9 mouse cellular contexts compared by ENCODE assay signal in the genomic region with DNA sequence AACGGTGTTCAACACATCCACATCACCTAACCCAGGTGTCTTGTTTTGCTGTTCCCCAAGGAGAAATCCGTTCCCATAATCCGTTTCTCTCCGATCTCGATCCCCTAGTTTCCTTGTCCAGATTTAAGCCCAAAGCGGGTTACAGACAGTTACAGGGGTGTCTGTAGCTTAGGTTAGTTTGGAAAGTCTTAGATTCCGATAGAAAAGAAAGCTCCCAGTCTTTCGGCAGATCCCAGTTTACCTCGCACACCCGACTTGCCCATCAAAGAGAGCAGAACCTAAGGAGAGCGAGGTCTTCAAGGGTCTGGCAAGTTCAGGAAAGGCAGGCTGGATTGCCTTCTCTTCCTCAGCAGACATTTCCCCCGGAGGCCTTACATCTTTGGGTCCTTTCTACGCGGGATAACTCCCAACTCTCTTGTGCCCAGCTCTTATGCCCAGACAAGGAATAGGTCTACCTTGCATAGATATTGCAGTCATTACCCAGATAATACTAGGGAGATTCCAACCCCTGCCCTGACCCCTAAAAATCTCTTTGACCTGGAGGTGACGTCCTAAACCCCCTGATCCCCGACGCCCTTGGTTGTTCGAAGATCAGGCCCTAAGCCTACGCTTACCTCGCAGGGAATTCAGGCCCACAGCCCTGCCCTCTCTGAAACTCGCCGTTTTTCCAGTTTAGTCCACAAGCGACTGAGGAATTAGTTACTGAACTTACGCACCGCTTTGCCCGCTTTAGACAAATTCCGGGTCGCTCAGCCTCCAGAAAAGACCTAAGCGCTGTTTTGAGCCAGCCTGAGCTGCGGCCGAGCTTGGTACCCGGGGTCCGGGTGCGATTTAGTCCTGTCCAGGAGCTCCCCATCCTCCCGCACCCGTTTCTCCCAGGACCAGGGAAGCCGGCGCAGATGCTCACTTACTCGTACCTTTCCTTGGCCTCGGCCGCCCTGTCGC. TPM values are rescaled to one million over a fixed set of nuclear protein-coding genes. Genes with fewer than 3 reads are reported as not detected.
DNase-seq lines count a peak whose midpoint lies in the region; ATAC-seq and TF ChIP-seq lines count a peak whose summit lies in the region.
"Had no signal": no experiment of that assay in that cellular context is flagged by ENCODE, and none has a peak within 500 bp of the region (broad histone marks: within the 10 kb centered on the region; RNA-seq: fewer than 3 reads in every experiment).

No protein-coding gene starts in this region.

- no peak overlapping the region for H3K27ac ChIP-seq in lung, embryonic 16.5 days (ENCODE audit: low read length)
- H3K27ac ChIP-seq in forebrain, embryonic 12.5 days = peak overlapping the region; percentile 65
- peak overlapping the region; percentile 81 for H3K27ac ChIP-seq in limb, embryonic 12.5 days
- H3K27ac ChIP-seq in stomach, embryonic 15.5 days = peak overlapping the region; percentile 59

- peak overlapping the region; percentile 51 for H3K4me3 ChIP-seq in lung, embryonic 16.5 days (ENCODE audit: low read length)
- peak overlapping the region; percentile 44 for H3K4me3 ChIP-seq in forebrain, embryonic 12.5 days (replicated peaks)
- peak overlapping the region; percentile 59 for H3K4me3 ChIP-seq in limb, embryonic 12.5 days (replicated peaks)
- H3K4me3 ChIP-seq in stomach, embryonic 15.5 days (replicated peaks) = peak overlapping the region; percentile 52
- H3K4me3 ChIP-seq in lung, adult 2 months (replicated peaks; ENCODE audit: extremely low read depth, low read depth, low read length) = no peak overlapping the region

- H3K9me3 ChIP-seq in lung, embryonic 16.5 days (ENCODE audit: control insufficient read depth, low read length) = no peaks in the 10 kb centered on the region
- no peaks in the 10 kb centered on the region for H3K9me3 ChIP-seq in forebrain, embryonic 12.5 days
- H3K9me3 ChIP-seq in limb, embryonic 12.5 days = no peaks in the 10 kb centered on the region
- H3K9me3 ChIP-seq in stomach, embryonic 15.5 days = no peaks in the 10 kb centered on the region

- peak overlapping the region; percentile 87 for H3K4me2 ChIP-seq in lung, embryonic 16.5 days (ENCODE audit: low read depth, low read length)
- peak overlapping the region; percentile 72 for H3K4me2 ChIP-seq in forebrain, embryonic 12.5 days
- peak overlapping the region; percentile 72 for H3K4me2 ChIP-seq in limb, embryonic 12.5 days
- H3K4me2 ChIP-seq in stomach, embryonic 15.5 days = peak overlapping the region; percentile 88

- ATAC-seq in lung, embryonic 16.5 days (ENCODE audit: low read depth) = no peak
- no peak for ATAC-seq in forebrain, embryonic 12.5 days (ENCODE audit: low FRiP score)
- ATAC-seq in limb, embryonic 12.5 days (ENCODE audit: insufficient number of reproducible peaks, insufficient read depth, low FRiP score, low TSS enrichment, low read depth) = no peak
- no peak for ATAC-seq in stomach, embryonic 15.5 days (ENCODE audit: insufficient read depth, low FRiP score, low read depth)

- H3K9ac ChIP-seq in lung, embryonic 16.5 days (ENCODE audit: low read length) = no peak overlapping the region
- peak overlapping the region; percentile 55 for H3K9ac ChIP-seq in forebrain, embryonic 12.5 days
- peak overlapping the region; percentile 86 for H3K9ac ChIP-seq in limb, embryonic 12.5 days (replicated peaks)
- H3K9ac ChIP-seq in stomach, embryonic 15.5 days = peak overlapping the region; percentile 50

- peaks cover 19% of the 10 kb centered on the region for H3K4me1 ChIP-seq in lung, embryonic 16.5 days (replicated peaks; ENCODE audit: control insufficient read depth, insufficient read depth, low read length)
- H3K4me1 ChIP-seq in forebrain, embryonic 12.5 days = peaks cover 33% of the 10 kb centered on the region
- H3K4me1 ChIP-seq in limb, embryonic 12.5 days (replicated peaks) = peaks cover 67% of the 10 kb centered on the region
- H3K4me1 ChIP-seq in stomach, embryonic 15.5 days = peaks cover 21% of the 10 kb centered on the region
- H3K4me1 ChIP-seq in lung, adult 2 months (ENCODE audit: control insufficient read depth, insufficient read depth, low read length) = peaks cover 6% of the 10 kb centered on the region

- no peak for DNase-seq in lung, postnatal 4 days
- DNase-seq in ovary, postnatal 10 days (ENCODE audit: low spot score) = no peak
- DNase-seq in gastrocnemius, adult 18-20 months (ENCODE audit: low spot score) = no peak
- no peak for DNase-seq in lung, adult 2 months

- no peak for TF ChIP-seq CTCF in lung, adult 2 months (IDR thresholded peaks at IDR 0.05; ENCODE audit: insufficient read depth, low read length)

- TF ChIP-seq POLR2A in lung, adult 2 months (IDR thresholded peaks at IDR 0.05; ENCODE audit: borderline replicate concordance, extremely low read depth, low read depth, low read length) = no peak

- 3% methylated on average over 42 of the region's 42 CpGs for WGBS in lung, embryonic 16.5 days
- WGBS in forebrain, embryonic 12.5 days = 1% methylated on average over 42 of the region's 42 CpGs
- WGBS in limb, embryonic 12.5 days = 1% methylated on average over 42 of the region's 42 CpGs
- WGBS in stomach, embryonic 15.5 days = 7% methylated on average over 42 of the region's 42 CpGs
- 10% methylated on average over 42 of the region's 42 CpGs for WGBS in lung, adult 2 months

- H3K27me3 ChIP-seq in lung, embryonic 16.5 days (ENCODE audit: control insufficient read depth, insufficient read depth, low read depth, low read length) = peaks cover 96% of the 10 kb centered on the region
- peaks cover 97% of the 10 kb centered on the region for H3K27me3 ChIP-seq in forebrain, embryonic 12.5 days
- H3K27me3 ChIP-seq in limb, embryonic 12.5 days = peaks cover 95% of the 10 kb centered on the region
- peaks cover 94% of the 10 kb centered on the region for H3K27me3 ChIP-seq in stomach, embryonic 15.5 days (replicated peaks)

- H3K36me3 ChIP-seq in lung, embryonic 16.5 days (ENCODE audit: control insufficient read depth, insufficient read depth, low read length) = no peaks in the 10 kb centered on the region
- no peaks in the 10 kb centered on the region for H3K36me3 ChIP-seq in forebrain, embryonic 12.5 days (replicated peaks)
- no peaks in the 10 kb centered on the region for H3K36me3 ChIP-seq in limb, embryonic 12.5 days
- no peaks in the 10 kb centered on the region for H3K36me3 ChIP-seq in stomach, embryonic 15.5 days

RNA-seq across cellular contexts. Expression of a gene that starts 1.3 kb away (rescaled TPM):
- 0.06 and 0.19 TPM in 2 replicates for polyA plus RNA-seq in lung, embryonic 16.5 days (2015; fragmentation: Nextera tagmentation; extraction: Ambion mirVana)
- polyA plus RNA-seq in forebrain, embryonic 12.5 days (2016; fragmentation: Nextera tagmentation; extraction: Ambion mirVana) = 6.9 and 9.5 TPM in 2 replicates
- 11.0 and 12.3 TPM in 2 replicates for polyA plus RNA-seq in limb, embryonic 12.5 days (2016; fragmentation: Nextera tagmentation; extraction: Ambion mirVana)
- polyA plus RNA-seq in stomach, embryonic 15.5 days (2015; fragmentation: Nextera tagmentation; extraction: Ambion mirVana) = 6.9 and 13.9 TPM in 2 replicates
- total RNA-seq in gastrocnemius, adult 18-20 months (2021) = 10 to 100 TPM; 16.8 to 22.2 TPM
- polyA plus RNA-seq in lung, adult 2 months (2012; rRNA removed) = 0.18 and 0.37 TPM in 2 replicates
- polyA plus RNA-seq: liver, embryonic 16.5 days had no signal
